Mouse (Mus musculus) bone marrow, adult 2 months (tissue): ENCODE results near the gene Tbc1d1. TPM values are rescaled to one million over a fixed set of nuclear protein-coding genes. Genes with fewer than 3 reads are reported as not detected.

Experiments used
- H3K27ac ChIP-seq: fragments of 200-500 bp; 2 replicates; pipeline ENCODE4 v1.5.1; 2012; ENCODE audit warnings: low read depth, mild to moderate bottlenecking, control low read depth, inconsistent platforms, low read length; ENCODE audit not compliant: control insufficient read depth, poor library complexity, insufficient read depth
- H3K4me1 ChIP-seq: fragments of 200-500 bp; 2 replicates; pipeline ENCODE4 v1.6.1; 2011; ENCODE audit warnings: low read length; ENCODE audit not compliant: control insufficient read depth, insufficient read depth
- H3K4me3 ChIP-seq: fragments of 200-500 bp; replicated peaks from 2 replicates; pipeline ENCODE3; 2011; ENCODE audit warnings: mild to moderate bottlenecking, low read depth, low read length, control low read depth; ENCODE audit not compliant: control insufficient read depth
- CTCF ChIP-seq: fragments of 200-500 bp; IDR thresholded peaks from 2 replicates; pipeline ENCODE4 v1.5.1; 2011; ENCODE audit warnings: low read length, control low read depth; ENCODE audit not compliant: control insufficient read depth, insufficient read depth
- POLR2A ChIP-seq: fragments of 200-500 bp; IDR thresholded peaks from 2 replicates; pipeline ENCODE4 v1.6.1; 2011; ENCODE audit warnings: low read depth, mild to moderate bottlenecking, control low read depth, low read length, borderline replicate concordance; ENCODE audit not compliant: control insufficient read depth
- WGBS: fragments of 180-500 bp; shearing (Covaris S2); methylation state at CpG from one replicate; pipeline ENCODE4 v1.1.7; 2018; 5-methylcytosine and 5-hydroxymethylcytosine counted together
- polyA plus RNA-seq: library from polyadenylated mRNA; stranded (reverse); fragments of >200 nt; gene quantifications from 2 replicates; pipeline ENCODE4 v1.2.4, GENCODE M21; 2011; ENCODE audit warnings: low replicate concordance; ENCODE audit not compliant: missing spikeins, insufficient read depth, insufficient read length

Gene Tbc1d1
- polyA plus RNA-seq, 1 experiment: 10.3 TPM

- Histone ChIP-seq H3K4me1 (peaks cover 3% of the 10 kb centered on the region; the same call in 1 of the 2 replicates), H3K4me3 (peak overlapping the region; percentile 91), H3K27ac (peak overlapping the region; percentile 69)
- no peak for TF ChIP-seq CTCF
- no peak for TF ChIP-seq POLR2A
- WGBS: under 1% methylated on average over 33 of the region's 33 CpGs
These were observed 74.5 kb downstream of the Tbc1d1 start for GRCm38 (mm10) chr5:64230507-64231041.

DNA sequence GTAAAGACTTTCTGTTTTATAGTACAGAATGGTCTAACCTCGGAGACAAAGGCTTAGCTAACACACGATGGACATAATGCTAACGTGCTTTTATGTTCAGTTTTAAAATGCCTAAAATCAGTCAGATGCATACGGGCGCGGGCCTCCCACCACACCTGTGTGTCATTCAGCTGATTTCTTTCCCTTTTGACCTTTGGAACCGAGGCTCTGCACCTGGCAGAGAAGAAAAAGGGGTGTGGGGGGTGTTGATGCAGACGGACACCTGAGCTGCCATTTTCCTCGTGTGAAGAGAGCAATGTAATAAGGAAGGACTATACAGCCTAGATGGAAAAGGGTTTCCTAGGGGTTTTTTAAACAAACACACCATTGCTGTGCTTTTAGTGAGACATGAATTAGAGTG, 76.8 kb downstream of the Tbc1d1 start:
- no peak overlapping the region for H3K4me3 ChIP-seq
- no peak overlapping the region for H3K27ac ChIP-seq
- WGBS: 81% methylated on average over 9 of the region's 9 CpGs
- H3K4me1 ChIP-seq: peaks cover 3% of the 10 kb centered on the region; the same call in 1 of the 2 replicates
- TF ChIP-seq POLR2A: no peak
- no peak for TF ChIP-seq CTCF

- WGBS: 68% methylated on average over 8 of the region's 8 CpGs
- H3K4me1 ChIP-seq: peaks cover 5% of the 10 kb centered on the region; the same call in 1 of the 2 replicates
- no peak overlapping the region for H3K27ac ChIP-seq
- H3K4me3 ChIP-seq: no peak overlapping the region
- no peak for TF ChIP-seq POLR2A
- TF ChIP-seq CTCF: no peak
These were observed 78.3 kb downstream of the Tbc1d1 start for GRCm38 (mm10) chr5:64234269-64234985.

DNA sequence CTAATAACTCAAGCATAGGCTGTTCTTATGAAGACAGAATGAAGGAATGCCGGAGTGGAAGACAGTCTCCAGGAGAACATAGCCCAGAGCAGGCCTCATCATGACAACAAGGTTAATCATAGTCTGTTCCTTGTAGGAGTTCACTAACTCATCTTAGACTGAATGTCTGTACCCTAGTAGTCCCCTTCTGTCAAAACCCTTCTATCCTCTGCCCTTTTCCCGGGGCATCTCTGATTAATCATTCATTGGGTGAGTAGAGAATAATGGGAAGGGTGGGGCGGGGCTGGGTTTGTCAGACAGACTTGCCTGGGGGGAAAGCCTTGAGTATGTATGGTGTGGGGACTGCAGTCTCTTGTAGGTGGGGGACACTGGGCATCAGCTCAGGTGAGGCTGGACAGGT, 79.1 kb downstream of the Tbc1d1 start:
- H3K4me1 ChIP-seq: peaks cover 5% of the 10 kb centered on the region; the same call in 1 of the 2 replicates

DNA sequence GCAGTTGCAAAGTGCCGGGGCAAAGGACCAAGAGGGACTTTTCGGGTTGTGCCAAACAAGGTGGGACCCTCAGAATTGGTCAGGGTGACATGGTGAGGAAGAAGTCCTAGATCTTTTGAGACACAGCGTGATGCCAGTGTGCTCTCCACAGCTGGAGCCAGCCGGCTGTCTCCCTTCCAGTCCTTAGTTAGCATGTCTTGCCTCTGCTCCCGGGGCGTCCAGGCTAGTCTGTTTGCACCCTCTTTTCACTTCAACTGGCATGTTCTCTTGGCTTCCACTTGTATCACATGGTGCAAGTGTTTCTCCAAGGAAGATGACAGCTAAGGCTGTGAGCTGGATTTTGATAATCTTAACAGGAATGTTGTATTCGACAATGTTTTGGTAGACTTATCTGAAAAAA, 80.5 kb downstream of the Tbc1d1 start:
- WGBS: 81% methylated on average over 7 of the region's 7 CpGs
- TF ChIP-seq CTCF (no peak), POLR2A (no peak)
- Histone ChIP-seq H3K27ac (no peak overlapping the region), H3K4me1 (peaks cover 11% of the 10 kb centered on the region), H3K4me3 (no peak overlapping the region)

More for the DNA sequence above, 79.1 kb downstream of the Tbc1d1 start:
- WGBS: 84% methylated on average over 3 of the region's 3 CpGs
- TF ChIP-seq CTCF (no peak), POLR2A (no peak)
- Histone ChIP-seq H3K27ac (no peak overlapping the region), H3K4me3 (no peak overlapping the region)

DNA sequence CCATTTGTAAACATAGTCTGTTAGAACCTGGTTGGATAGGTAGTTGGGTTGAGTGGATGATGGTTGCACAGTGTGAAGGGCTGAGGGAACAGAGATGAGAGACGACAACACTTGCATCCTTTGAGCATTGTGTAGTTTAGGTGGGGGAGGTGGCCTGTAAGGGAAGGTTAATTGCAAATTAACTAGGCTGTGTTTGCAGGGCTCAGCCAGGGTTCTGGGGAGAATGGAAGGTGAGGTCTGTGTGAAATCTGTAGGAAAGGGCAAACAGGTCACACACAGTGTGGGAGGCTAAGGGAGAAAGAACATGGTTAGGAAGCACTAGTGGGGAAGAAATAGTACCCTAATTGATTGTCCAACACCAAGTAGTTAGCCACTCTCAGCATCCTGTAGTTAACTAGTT, 81.2 kb downstream of the Tbc1d1 start:
- TF ChIP-seq POLR2A (no peak), CTCF (no peak)
- WGBS: 78% methylated on average over 1 of the region's 1 CpGs
- no peak overlapping the region for H3K4me3 ChIP-seq
- no peak overlapping the region for H3K27ac ChIP-seq
- peaks cover 13% of the 10 kb centered on the region for H3K4me1 ChIP-seq

DNA sequence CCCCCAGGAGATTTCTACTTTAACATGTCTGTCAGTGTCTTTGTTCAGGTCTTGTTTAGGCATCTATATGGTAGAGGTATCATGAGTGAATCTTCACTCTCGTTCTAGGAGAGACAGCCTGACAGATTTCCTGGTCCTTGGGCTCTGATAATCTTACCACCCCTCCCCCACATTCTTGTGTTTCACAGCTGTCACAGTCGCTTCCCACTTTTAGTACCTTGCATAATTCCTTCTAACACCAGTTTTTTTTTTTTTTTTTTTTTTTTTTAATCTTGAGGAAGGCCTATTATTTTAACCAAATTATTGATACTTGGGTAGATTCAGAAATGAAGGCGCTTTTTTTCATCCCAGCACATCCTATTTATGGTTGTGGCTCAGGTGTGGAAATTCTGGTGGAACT, 81.6 kb downstream of the Tbc1d1 start:
- no peak overlapping the region for H3K4me3 ChIP-seq
- peaks cover 13% of the 10 kb centered on the region for H3K4me1 ChIP-seq
- H3K27ac ChIP-seq: no peak overlapping the region
- no peak for TF ChIP-seq POLR2A
- no peak for TF ChIP-seq CTCF
- WGBS: 43% methylated on average over 3 of the region's 3 CpGs

DNA sequence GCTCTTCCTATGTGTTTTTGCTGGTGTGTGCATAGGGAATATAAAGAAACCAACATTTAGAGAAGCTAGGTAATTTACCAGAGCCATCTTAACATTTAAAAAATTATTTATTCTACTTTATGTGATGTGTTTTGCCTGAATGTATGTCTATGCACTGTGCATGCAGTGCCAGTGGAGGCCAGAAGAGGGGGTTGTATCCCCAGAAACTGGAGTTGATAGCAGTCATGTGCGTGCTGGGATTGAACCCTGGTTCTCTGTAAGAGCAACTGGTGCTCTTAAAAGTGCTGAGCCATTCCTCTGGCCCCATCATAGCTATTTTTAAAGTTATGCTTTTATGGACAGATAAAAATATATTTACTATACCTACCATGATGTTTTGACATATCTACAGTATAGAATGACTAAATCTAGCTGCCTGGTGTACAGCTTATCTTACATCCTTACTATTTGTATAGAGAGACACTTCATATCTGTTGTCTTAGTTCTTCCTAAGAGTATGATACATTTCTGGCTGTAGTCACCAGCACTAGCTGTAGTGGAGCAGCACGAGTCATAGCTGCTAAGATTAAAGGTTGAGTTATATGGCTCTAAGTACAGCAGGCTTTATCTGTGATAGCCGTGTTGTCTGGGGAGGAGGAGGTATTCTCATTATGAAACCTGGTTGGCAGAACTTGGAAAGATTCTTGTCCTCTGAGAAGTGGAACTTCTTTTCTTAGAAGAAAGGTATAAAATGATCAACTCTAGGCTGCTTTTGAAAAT, 83.0 kb downstream of the Tbc1d1 start:
- Histone ChIP-seq H3K4me1 (peaks cover 15% of the 10 kb centered on the region), H3K27ac (no peak overlapping the region), H3K4me3 (no peak overlapping the region)
- 63% methylated on average over 3 of the region's 3 CpGs for WGBS
- TF ChIP-seq CTCF (no peak), POLR2A (no peak)
